Mouse (Mus musculus): ENCODE measurements around the gene Ints6l.

- TF ChIP-seq CTCF (IDR thresholded peaks at IDR 0.05; ENCODE audit: low read depth, low read length) (no peak), GATA1 (IDR thresholded peaks at IDR 0.05; ENCODE audit: borderline replicate concordance, low read length) (no peak), POLR2AphosphoS5 (IDR thresholded peaks at IDR 0.05; ENCODE audit: insufficient replicate concordance, low read depth, low read length) (no peak), TAL1 (conservative IDR thresholded peaks at IDR 0.05; ENCODE audit: low read depth, low read length) (no peak), GATA2 (IDR thresholded peaks at IDR 0.05; ENCODE audit: borderline replicate concordance, low read depth, low read length) (no peak)
Observed at GRCm38 (mm10) chrX:56553584-56553983, 98.9 kb downstream of the Ints6l start.

All from G1E (cell line).